Mouse (Mus musculus) CH12.LX (cell line): Measurements from ENCODE around the gene Exo5.

Experiments used
- CTCF ChIP-seq, 2 experiments: IDR thresholded peaks in 1 of 2; conservative IDR thresholded peaks in 1 of 2; 2 replicates each; pipeline ENCODE4 v1.5.1; 2011 to 2012; ENCODE audit warnings: low read depth in 2 of 2, low read length in 2 of 2, improper control_type of control experiment in 1 of 2, inconsistent platforms in 1 of 2, mild to moderate bottlenecking in 1 of 2, moderate library complexity in 1 of 2
- MAFK ChIP-seq: IDR thresholded peaks from 2 replicates; pipeline ENCODE4 v1.6.1; 2011; ENCODE audit warnings: low read length, improper control_type of control experiment; ENCODE audit not compliant: insufficient replicate concordance
- MEF2A ChIP-seq: IDR thresholded peaks from 2 replicates; pipeline ENCODE4 v1.6.1; 2014; ENCODE audit warnings: low read depth, mild to moderate bottlenecking, inconsistent platforms, low read length, improper control_type of control experiment, borderline replicate concordance
- POLR2A ChIP-seq: IDR thresholded peaks from 2 replicates; pipeline ENCODE4 v1.6.1; 2011; ENCODE audit warnings: low read depth, mild to moderate bottlenecking, improper control_type of control experiment, low read length

- TF ChIP-seq CTCF (conservative IDR thresholded peaks at IDR 0.05 in 1 of 2, IDR thresholded peaks at IDR 0.05 in 1 of 2; ENCODE audit: low read depth in 2 of 2, low read length in 2 of 2) (no peak), POLR2A (no peak), MAFK (no peak), MEF2A (no peak)
These were observed 39.4 kb downstream of the Exo5 start for GRCm38 (mm10) chr4:120885208-120886120.
